Mouse (Mus musculus) liver, embryonic 14.5 days (tissue): Measurements from ENCODE around the gene Zbed4.

Experiments used
- CTCF ChIP-seq: IDR thresholded peaks from 2 replicates; pipeline ENCODE4 v1.5.1; 2016; ENCODE audit warnings: antibody characterized with exemption, low read depth, control low read depth
- EP300 ChIP-seq: IDR thresholded peaks from 2 replicates; pipeline ENCODE4 v1.6.1; 2016; ENCODE audit warnings: antibody characterized with exemption, low read depth

GRCm38 (mm10) chr15:88745926-88746325 lies 5.5 kb upstream of the Zbed4 start:
- no peak for TF ChIP-seq CTCF
- no peak for TF ChIP-seq EP300
